Mouse (Mus musculus) frontal cortex, postnatal 14 days (tissue): ENCODE data around the gene Cnn2.

ENCODE experiments used
- DNase-seq, 2 experiments: peaks; one replicate each; pipeline ENCODE4 v3.0.0; 2022; ENCODE audit warnings: low spot score in 2 of 2

Cnn2 gene

DNA sequence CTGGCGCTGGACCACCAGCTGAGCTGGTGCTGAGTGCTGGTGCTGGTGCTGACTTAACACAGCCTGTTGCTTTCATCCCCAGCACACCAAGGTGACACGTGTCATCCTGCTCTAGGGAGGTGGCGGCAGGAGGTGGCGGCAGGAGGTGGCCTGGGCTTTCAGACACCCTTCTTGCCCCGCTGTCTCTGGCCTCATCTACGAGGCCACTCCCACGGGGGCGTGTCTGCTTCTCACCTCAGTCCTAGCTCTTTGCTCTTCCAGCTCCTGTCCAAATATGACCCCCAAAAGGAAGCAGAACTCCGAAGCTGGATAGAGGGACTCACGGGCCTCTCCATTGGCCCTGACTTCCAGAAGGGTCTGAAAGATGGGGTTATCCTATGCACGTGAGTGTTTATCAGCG lies 2.7 kb downstream of the Cnn2 start:
- DNase-seq = no peak

DNA sequence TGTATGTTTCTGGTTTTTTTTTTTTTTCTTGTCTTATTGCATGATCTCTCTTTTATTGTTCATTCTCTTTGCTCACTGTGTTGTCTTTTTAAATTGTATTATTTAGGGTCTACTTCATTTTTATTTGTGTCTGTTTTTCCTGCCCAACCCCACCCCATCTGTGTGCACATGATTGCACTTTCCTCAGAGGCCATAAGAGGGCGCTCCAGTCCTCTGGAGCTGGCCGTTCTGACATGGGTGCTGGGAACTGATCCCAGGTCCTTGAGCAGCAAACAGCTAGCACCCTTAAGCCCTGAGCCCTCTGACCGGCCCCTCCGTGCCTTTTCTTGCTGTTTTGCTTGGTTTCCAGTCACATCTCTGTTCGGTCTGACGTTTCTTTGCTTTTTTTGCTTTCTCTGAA lies 3.2 kb downstream of the Cnn2 start:
- no peak for DNase-seq

DNA sequence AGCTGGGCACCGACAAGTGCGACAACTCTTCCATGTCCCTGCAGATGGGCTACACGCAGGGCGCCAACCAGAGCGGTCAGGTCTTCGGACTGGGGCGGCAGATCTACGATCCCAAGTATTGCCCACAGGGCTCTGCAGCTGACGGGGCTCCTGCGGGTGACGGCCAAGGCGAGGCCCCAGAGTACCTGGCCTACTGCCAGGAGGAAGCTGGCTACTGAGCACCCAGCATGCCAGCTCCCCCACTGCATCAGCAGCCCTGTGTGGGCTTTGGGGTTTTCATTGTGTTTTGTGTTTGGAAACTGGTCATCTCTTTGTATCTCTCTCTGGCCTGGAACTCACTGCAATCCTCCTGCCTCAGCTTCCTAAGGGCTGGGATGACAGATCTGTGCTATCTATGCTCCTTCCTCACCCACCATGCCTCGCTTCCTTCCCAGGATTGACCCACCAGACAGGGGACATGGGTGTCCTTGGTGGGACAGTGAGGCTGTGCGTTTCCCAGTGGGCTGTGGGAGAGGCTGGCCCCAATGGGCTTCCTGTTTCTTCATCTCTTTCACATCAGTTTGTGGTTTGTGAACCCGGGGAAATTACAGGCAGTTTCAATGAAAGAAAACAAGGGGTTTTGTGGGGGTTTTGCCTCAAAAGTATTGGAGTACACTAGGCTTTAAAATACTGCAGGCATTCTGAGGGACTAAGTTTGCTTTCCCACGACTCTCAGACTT lies 6.2 kb downstream of the Cnn2 start:
- no peak for DNase-seq

DNA sequence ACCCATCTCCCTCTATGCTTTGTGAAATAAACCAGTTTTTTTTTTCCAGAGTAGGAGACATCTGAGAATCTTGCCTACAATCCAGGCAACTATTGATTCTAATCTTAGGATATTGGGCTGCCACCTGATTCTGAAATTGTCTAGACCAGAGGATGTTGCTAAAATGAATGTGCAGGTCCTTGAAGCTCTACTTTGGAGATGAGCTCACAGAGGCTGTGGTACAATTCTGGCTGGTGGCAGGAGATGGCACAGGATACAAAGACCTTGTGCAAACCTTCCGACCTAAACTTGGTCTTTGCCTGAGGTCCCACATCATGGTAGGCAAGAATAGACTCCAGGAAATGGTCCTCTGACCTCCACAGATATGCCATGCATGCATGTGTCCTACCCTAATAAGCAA lies 7.3 kb downstream of the Cnn2 start:
- DNase-seq = no peak

DNA sequence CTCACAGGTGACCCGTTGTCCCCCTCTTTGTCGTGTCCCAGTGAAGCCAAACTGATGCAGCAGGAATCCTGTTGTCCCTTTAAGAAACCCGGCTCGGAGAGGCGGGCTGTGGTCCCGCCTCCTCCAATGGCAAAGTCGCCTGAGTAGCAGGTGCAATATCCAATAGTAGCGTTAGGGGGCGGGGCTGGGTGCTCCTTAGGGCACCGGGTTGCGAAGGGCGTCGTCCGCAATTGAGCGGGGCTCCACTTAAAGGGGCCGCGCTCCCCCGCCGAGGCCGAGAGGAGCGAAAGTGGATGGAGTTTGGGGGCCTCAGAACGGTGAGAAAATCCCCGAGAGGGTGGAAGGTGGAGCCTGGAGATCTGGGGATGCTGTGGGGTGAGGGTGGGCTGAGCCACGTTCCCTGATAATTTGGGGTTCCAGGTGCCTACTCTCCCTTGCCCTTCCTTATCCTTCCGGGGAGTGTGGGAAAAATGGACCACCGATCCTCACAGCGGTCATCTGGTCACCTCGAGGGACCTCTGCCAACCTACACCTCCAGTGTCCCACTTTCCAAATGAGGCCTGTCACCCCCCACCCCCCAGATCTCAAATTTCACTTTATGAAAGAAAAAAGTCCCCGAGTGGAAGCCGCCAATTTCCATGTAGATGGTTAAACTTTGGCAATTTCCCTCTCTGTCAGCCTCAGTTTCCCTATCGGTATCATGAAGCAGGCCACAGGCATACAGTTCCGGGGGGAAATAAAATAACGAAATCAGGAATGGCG lies 8.1 kb downstream of the Cnn2 start, which contains the start of gene Abca7:
Gene Abca7, plus strand, starts transcription at position 223 of the 762 bp plus-strand sequence.
- DNase-seq = peak; percentile 89 to 96

DNA sequence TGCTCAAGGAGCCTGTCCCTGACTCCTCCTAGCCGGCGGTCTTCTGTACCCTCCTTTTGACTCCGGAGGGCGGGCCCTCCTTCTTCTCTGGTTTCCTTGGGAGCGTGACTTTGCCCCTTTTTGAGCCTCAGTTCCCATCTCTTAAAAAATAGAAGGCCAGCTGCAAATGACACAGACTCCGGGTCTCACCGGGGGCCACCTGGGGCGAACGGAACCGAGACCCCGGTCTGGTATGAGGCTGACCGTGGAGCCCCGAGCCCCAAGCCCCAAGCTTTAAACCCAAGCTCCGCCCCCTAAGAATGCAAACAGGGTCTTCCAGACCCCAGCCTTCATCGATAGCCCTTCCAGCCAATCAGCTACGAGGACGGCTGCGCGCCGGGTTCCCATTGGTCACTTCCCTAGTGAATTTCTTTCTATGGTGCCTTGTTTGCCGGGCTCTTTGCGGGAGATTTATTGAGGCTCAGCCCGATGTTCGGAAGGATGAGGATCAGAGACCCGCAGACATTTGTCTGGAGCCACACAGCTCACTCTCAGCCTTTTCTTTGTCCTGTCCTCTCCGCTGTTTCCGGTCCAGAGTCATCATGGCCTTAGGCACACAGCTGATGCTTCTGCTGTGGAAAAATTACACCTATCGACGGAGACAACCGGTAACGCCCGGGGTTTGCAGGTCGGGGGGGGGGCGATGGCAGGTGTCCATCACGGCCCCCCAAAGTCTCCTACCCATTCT lies 8.8 kb downstream of the Cnn2 start:
- peak; percentile 61 to 76 for DNase-seq

DNA sequence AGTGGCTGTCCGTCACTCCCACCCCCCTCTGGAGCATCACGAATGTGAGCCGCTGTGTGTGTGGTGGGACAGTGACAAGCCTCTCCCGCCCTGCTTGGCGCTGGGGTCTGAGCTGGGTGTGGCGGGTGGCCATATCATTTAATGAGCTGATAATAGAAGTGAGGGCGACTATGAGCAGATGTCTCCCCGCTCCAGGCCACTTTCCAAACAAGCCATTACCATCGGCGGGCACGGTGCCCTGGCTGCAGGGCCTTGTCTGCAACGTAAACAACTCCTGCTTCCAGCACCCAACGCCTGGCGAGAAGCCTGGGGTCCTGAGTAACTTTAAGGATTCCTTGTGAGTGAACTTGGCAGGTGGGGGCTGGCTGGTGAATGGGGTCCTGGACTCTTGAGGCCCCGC lies 9.4 kb downstream of the Cnn2 start:
- DNase-seq = no peak

DNA sequence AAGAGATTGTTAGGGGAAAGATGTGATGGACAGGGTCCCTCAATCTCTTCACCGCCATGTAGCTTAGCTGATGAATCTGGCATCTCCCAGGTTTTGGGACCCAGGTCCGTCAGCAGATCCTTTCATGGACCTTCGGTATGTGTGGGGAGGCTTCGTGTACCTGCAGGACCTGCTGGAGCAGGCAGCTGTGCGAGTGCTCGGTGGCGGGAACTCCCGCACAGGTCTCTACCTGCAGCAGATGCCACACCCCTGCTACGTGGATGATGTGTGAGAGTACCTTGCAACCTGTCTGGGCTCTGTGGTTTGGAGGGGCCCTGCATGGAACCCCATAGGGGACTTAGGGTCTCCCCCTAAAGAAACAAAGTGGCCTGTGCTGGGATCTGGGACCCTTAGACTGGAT lies 13.6 kb downstream of the Cnn2 start:
- no peak for DNase-seq

DNA sequence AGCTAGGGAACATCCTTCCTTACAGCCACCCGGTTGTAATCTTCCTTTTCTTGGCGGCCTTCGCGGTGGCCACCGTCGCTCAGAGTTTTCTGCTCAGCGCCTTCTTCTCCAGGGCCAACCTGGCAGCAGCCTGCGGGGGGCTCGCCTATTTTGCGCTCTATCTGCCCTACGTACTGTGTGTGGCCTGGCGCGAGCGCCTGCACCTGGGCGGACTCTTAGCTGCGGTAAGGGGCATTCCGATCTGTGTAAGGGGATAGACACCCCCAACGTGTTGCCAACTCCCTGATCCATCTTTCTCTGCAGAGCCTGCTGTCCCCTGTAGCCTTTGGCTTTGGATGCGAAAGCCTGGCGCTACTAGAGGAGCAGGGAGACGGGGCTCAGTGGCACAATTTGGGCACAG lies 14.4 kb downstream of the Cnn2 start:
- DNase-seq = no peak

DNA sequence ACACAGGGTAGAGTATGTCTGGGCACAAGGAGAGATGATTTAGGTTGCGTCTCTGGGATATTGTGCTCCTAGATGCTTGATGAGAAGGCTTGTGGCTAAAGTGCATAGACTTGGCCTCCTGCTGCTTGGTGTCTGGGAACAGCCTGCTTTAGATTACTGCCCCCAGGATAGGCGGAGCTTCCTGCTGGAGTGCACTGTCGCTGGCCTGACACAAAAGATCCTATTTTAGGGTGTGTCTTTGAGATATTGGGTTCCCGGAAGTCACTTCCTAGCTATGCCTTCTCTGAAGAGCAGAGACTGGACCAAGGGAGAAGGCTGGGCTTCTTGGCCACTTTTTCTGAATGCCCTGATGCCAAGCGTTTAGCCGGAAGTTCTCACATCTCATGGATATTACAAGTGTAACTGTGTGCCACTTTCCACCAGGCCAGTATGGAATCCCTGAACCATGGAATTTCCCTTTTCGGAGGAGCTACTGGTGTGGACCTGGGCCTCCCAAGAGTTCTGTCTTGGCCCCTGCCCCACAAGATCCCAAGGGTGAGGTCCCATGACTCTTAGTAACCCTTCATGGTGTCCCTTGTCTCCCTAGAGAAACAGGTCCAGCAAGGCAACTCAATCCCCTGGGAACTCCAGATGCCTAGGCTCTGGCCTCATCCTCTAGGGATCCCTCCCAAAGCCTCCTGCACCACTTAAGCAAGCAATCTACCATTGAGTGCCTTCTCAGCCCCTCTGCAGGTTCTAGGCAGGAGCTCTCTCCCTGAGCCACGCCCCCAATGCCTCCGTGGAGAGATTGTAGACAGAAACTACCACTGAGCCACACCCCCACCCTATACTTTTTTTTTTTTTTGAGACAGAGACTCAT lies 15.2 kb downstream of the Cnn2 start:
- DNase-seq = no peak

DNA sequence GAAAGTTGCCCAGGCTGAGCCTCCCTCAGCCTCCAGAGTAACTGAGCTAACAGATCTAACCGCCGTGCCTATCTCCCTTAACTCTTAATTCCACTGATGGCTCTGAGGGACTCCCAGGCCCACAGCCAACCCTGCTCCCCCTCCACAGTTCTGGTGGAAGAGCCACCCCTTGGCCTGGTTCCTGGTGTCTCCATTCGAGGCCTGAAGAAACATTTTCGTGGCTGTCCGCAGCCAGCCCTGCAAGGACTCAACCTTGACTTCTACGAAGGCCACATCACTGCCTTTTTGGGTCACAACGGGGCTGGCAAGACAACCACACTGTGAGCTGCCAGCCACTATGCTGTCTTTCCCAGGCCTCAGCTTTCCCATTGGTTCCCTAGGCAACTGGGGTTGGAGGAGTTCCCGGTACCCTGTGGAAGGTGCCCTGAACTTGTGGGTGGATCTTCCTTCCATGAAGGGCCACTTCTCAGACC lies 15.9 kb downstream of the Cnn2 start:
- no peak for DNase-seq

DNA sequence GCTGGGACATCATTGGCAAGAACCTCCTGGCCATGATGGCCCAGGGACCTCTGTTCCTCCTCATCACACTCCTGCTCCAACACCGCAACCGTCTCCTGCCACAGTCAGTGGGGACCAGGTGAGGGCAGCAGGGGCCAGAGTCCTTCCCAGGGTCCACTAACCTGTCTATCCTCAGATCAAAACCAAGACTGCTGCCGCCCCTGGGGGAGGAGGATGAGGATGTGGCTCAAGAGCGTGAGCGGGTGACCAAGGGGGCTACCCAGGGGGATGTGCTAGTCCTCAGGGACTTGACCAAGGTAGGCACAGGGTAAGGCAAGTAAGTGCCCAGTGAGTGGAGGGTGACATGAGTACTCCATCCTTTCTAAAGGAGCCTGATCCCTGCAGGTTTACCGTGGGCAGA lies 23.4 kb downstream of the Cnn2 start:
- no peak for DNase-seq

DNA sequence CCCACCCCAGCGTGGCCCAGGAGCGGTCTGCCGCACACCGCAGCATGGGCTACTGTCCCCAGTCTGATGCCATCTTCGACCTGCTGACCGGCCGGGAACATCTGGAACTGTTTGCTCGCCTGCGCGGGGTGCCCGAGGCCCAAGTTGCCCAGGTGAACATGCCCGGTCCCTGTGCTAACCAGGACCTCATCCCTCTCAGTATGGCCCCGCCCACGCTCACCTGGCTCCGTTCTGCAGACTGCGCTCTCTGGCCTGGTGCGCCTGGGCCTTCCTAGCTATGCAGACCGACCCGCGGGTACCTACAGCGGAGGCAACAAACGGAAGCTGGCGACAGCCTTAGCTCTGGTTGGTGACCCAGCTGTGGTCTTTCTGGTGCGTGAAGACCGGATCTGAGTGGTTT lies 25.2 kb downstream of the Cnn2 start:
- DNase-seq = no peak

DNA sequence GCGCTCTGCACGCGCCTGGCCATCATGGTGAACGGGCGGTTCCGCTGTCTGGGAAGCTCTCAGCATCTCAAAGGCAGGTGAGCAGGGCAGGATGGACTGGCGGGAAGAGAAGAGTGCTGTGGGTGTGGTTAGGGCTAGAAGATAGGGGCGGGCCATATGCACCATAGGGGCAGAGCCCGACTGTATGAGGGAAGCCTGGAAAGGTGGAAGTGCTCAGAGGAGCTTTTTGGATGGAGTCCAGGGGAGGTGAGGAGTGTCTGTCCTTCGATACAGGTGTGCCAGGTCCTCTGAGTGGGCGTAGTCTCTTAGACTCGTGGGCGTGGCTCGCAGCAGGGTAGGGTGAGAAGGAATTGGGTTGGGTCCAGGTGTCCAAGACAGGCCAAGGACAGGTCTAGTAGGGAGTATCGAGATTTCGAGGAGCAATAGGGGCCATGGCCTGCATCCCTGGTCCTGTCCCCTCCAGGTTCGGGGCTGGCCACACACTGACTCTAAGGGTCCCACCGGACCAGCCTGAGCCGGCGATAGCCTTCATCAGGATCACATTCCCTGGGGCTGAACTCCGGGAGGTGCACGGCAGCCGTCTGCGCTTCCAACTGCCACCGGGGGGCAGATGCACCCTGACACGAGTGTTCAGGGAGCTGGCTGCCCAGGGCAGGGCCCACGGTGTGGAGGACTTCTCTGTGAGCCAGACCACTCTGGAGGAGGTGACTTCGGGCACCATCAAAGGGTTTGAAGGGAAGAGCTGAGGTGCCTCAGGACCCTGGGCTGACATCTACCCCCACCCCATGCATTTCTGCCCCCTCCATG lies 26.3 kb downstream of the Cnn2 start:
- DNase-seq = no peak

DNA sequence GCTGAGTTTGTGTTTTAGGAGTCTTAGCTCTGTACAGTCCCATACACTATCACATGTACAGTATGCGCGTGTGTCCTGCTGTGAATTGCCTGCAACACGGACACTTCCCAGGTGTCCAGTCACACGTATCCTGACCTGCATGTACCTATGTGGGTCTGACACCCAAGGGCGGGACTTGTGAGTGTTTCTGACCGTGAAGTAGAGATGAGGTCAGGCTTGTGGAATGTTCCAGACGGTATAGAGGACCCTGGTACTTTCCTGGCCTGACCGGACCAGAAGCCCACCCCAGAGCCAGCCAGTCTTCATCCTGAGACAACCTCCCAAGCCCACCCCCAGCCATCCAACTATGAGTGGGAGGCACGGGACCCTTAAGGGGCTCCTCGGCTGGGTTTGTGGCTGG lies 27.2 kb downstream of the Cnn2 start:
- DNase-seq = no peak

DNA sequence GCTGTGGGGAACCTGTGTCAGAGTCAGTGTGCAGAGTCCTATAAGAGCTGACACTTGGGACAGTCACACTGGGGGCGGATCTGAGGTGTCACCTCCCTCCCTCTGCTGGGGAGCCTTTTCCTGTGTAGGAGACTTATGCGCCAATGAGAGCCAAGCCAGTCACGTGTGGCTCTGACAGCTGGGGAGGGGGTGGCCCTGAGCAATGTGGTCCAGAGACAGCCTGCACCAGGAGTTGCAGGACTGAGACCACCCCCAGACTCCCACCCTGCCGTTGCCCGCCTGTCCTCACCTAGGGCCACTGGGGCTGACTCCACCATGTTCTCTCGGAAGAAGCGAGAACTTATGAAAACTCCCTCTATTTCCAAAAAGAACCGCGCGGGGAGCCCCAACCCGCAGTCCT lies 28.1 kb downstream of the Cnn2 start, which contains the start of gene Arhgap45:
Gene Arhgap45, plus strand, starts transcription at position 143 of the 400 bp plus-strand sequence.
- DNase-seq = no peak

DNA sequence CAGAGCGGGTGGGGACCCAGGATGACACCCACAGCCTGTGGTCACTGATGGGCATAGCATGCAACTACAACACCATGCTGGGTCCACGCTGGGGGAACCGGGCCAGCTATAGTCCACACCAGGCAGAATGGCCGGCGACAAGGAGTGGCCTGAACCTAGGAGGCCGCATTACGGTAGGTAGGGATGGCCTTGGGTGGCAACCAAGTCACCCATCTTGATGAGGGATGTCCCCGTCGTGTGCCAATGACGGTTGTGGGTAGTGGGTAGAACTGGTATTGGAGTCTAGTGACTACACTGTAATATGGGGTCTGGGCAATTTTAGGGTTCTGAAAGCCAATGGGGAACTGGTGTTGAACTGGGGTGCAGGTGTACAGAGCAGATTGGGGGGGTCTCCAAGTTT lies 28.5 kb downstream of the Cnn2 start:
- no peak for DNase-seq

DNA sequence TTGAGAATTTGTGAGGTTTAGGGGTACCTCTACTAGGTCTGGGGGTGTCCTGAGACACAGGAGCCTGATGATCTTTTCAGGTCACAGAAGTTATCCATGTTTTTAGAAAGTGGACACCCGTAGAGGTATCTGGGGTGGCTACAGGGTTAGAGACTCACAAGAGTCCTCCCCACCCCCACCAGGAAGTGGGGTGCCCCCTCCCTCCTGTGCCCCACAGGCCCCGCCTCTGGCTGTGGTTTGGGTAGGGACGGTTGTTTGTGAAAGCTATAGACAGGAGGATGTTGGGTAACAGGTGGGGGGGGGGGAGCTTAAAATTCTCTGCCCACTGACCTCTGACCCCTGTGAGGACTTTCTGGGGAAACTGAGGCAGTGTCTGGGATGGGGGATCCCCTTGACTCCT lies 29.0 kb downstream of the Cnn2 start:
- no peak for DNase-seq

DNA sequence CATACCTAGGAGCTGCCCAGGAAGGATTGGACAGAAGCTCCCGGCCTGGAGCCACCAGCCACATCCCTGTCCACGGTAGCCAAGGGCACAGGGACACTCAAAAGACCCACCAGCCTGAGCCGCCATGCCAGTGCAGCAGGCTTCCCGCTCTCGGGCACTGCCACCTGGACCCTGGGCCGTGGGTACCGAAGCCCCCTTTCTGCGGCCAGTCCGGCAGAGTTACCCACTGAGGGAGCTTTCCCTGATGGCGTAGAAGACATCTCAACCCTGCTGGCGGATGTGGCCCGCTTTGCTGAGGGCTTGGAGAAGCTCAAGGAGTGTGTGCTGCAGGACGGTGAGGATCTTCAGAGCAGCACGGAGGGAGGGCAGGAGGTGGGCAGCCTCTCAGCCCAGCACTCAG lies 29.4 kb downstream of the Cnn2 start:
- DNase-seq = no peak

DNA sequence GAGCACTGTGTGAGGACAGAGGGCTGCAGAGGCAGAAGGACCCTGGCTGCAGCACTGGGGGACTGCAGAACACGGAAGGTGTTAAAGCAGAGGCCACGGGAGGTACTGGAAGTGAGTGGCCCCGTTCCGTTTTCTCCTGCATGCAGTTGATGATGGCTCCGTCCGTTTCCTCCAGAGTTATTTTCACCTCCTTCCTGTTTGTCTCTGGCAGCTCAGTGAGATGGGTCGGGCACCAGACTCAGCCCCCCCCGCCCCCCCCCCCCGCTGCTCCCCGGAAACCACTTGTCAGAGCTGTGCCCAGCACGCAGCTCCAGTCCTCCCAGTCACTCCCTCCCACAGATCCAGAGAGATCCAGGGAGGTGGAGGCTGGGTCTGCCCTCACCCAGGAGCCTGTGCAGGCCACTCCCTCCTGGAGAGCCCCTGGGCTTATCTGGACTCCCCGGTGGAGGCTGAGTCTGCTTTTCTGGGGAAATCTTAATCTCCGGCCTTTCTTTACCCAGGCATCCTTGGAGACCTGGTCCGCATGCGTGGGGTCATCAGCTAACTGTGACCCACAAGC lies 30.4 kb downstream of the Cnn2 start:
- DNase-seq = no peak
